ENCODE assay signal across 8 mouse cellular contexts in genomic region chr13:69534654-69535551, GRCm38 (mm10). TPM values are rescaled to one million over a fixed set of nuclear protein-coding genes. Genes with fewer than 3 reads are reported as not detected.
DNase-seq lines count a peak whose midpoint lies in the region; ATAC-seq lines count a peak whose summit lies in the region.

No protein-coding gene starts in this region.

- H3K9ac ChIP-seq in hindbrain, embryonic 13.5 days, result peak overlapping the region; percentile 95

- WGBS in hindbrain, embryonic 13.5 days, result under 1% methylated on average over 80 of the region's 86 CpGs

- peak overlapping the region; percentile 98 for H3K27ac ChIP-seq in hindbrain, embryonic 13.5 days

- peaks cover 68% of the 10 kb centered on the region for H3K4me1 ChIP-seq in hindbrain, embryonic 13.5 days (replicated peaks)

- peak overlapping the region; percentile 80 for H3K4me2 ChIP-seq in hindbrain, embryonic 13.5 days

- peak overlapping the region; percentile 94 for H3K4me3 ChIP-seq in hindbrain, embryonic 13.5 days

- H3K36me3 ChIP-seq in hindbrain, embryonic 13.5 days, result no peaks in the 10 kb centered on the region

- no peaks in the 10 kb centered on the region for H3K9me3 ChIP-seq in hindbrain, embryonic 13.5 days

- peak; percentile 94 for ATAC-seq in hindbrain, embryonic 13.5 days (ENCODE audit: low FRiP score)

- H3K27me3 ChIP-seq in hindbrain, embryonic 13.5 days, result no peaks in the 10 kb centered on the region

- peak; percentile 99 for DNase-seq in NIH3T3 (ENCODE audit: low read depth)
- DNase-seq in cerebellum, postnatal 10 days, result peak; percentile 99 to 100
- DNase-seq in frontal cortex, postnatal 10 days (ENCODE audit: low spot score in 2 of 2), result peak; percentile 96 to 98
- DNase-seq in layer of hippocampus, postnatal 25 days (ENCODE audit: extremely low spot score in 1 of 2, low spot score in 1 of 2), result peak; percentile 92 to 93
- DNase-seq in lung, postnatal 25 days (ENCODE audit: low spot score), result peak; percentile 97
- DNase-seq in retina, embryonic 14.5 days (ENCODE audit: low spot score), result peak; percentile 98
- peak; percentile 99 for DNase-seq in thymus, postnatal 4 days

RNA-seq across cellular contexts. Expression of gene Tent4a, which starts 0.5 kb away (rescaled TPM):
- 6.2 and 6.6 TPM in 2 replicates for polyA plus RNA-seq in hindbrain, embryonic 13.5 days (2015; fragmentation: Nextera tagmentation; extraction: Ambion mirVana)
- 10 to 100 TPM; 42.3 to 43.9 TPM for total RNA-seq in layer of hippocampus, postnatal 25 days (2021)

RNA-seq across cellular contexts. Expression of gene Nsun2, which starts 1.4 kb away (rescaled TPM):
- polyA plus RNA-seq in hindbrain, embryonic 13.5 days (2015; fragmentation: Nextera tagmentation; extraction: Ambion mirVana), result 75.2 and 77.6 TPM in 2 replicates
- total RNA-seq in layer of hippocampus, postnatal 25 days (2021), result 10 to 100 TPM; 80.5 to 85.3 TPM

Comparison
In these comparisons a context has a peak if more than half of its experiments do, and no peak if none do; other contexts are left out.
1. Peak in every context shown above with its lines: DNase-seq, ATAC-seq, H3K4me3 ChIP-seq and H3K27ac ChIP-seq.